Mouse (Mus musculus) stomach, postnatal 0 days (tissue): ENCODE data around the gene Gmds. TPM values are rescaled to one million over a fixed set of nuclear protein-coding genes. Genes with fewer than 3 reads are reported as not detected.

ENCODE experiments used
- ATAC-seq: fragments of 200-750 bp; cut with Nextera tagmentation; 2 replicates; pipeline ENCODE4 v1.8.0; 2017; ENCODE audit not compliant: low FRiP score, low TSS enrichment
- DNase-seq: peaks from one replicate; pipeline ENCODE4 v3.0.0-alpha.2; 2016; ENCODE audit warnings: low spot score
- H3K27ac ChIP-seq: fragments of 300-500 bp; sonication (generic); replicated peaks from 2 replicates; pipeline ENCODE4 v1.5.1; 2014; ENCODE audit warnings: mild to moderate bottlenecking, control low read depth
- H3K27me3 ChIP-seq: fragments of 300-500 bp; sonication (generic); 2 replicates; pipeline ENCODE4 v1.6.1; 2014; ENCODE audit warnings: low read length; ENCODE audit not compliant: control insufficient read depth, insufficient read depth
- H3K36me3 ChIP-seq: fragments of 300-500 bp; sonication (generic); 2 replicates; pipeline ENCODE4 v1.6.1; 2014; ENCODE audit warnings: low read length, mixed read lengths; ENCODE audit not compliant: control insufficient read depth, insufficient read depth
- H3K4me1 ChIP-seq: fragments of 300-500 bp; sonication (generic); replicated peaks from 2 replicates; pipeline ENCODE4 v1.6.1; 2014; ENCODE audit warnings: antibody characterized with exemption; ENCODE audit not compliant: control insufficient read depth, insufficient read depth
- H3K4me2 ChIP-seq: fragments of 300-500 bp; sonication (generic); replicated peaks from 2 replicates; pipeline ENCODE4 v1.6.1; 2014; ENCODE audit warnings: low read depth, mild to moderate bottlenecking, control low read depth, moderate library complexity
- H3K4me3 ChIP-seq: fragments of 300-500 bp; sonication (generic); 2 replicates; pipeline ENCODE4 v1.5.1; 2014; ENCODE audit warnings: low read depth, low read length, control low read depth
- H3K9ac ChIP-seq: fragments of 300-500 bp; sonication (generic); 2 replicates; pipeline ENCODE4 v1.6.1; 2014; ENCODE audit warnings: mild to moderate bottlenecking, low read length, control low read depth, mixed read lengths
- H3K9me3 ChIP-seq: fragments of 300-500 bp; sonication (generic); 2 replicates; pipeline ENCODE4 v1.6.1; 2016; ENCODE audit warnings: low read length; ENCODE audit not compliant: control insufficient read depth
- CTCF ChIP-seq: IDR thresholded peaks from 2 replicates; pipeline ENCODE4 v1.5.1; 2016; ENCODE audit warnings: antibody characterized with exemption, low read depth, mild to moderate bottlenecking, moderate library complexity
- EP300 ChIP-seq: optimal IDR thresholded peaks from 2 replicates; pipeline ENCODE3; 2016; ENCODE audit warnings: antibody characterized with exemption
- WGBS: fragments of 180-500 bp; shearing (Covaris S2); extraction: QIAGEN DNeasy Blood & Tissue Kit; methylation state at CpG from one replicate; pipeline ENCODE4 v1.1.7; 2014; 5-methylcytosine and 5-hydroxymethylcytosine counted together
- polyA plus RNA-seq: library from polyadenylated mRNA; unstranded; fragments of >200 nt; fragmentation: Nextera tagmentation; extraction: Ambion mirVana; gene quantifications from 2 replicates; pipeline ENCODE4 v1.2.1, GENCODE M21; 2015

Gmds gene
- polyA plus RNA-seq, 1 experiment from 2014 or later, result 102 TPM

DNA sequence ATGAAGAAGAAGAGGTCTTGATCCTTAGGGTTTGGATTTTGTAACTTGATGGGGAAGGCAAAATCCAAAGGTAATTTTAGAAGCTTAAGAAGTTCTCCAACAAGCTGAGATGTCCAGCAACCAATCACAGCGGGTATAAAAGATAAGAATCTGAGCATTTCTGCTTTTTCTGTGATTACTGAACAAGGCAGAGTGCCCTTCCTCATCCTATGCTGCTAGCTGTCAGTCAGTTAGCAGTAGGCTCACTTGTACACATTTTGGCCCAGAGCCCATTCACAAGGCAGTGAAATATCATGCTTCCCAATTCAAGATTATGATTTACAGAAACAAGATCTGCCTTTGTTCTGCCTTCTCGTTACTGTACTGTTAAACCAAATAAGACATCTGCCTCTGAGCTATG, 295.8 kb downstream of the Gmds start:
- no peaks in the 10 kb centered on the region for H3K27me3 ChIP-seq
- H3K36me3 ChIP-seq, result no peaks in the 10 kb centered on the region
- H3K4me1 ChIP-seq, result no peaks in the 10 kb centered on the region
- H3K4me3 ChIP-seq, result no peak overlapping the region
- DNase-seq (no peak), ATAC-seq (no peak)
- no peak overlapping the region for H3K9ac ChIP-seq
- WGBS, result 52% methylated on average over 2 of the region's 2 CpGs
- no peak overlapping the region for H3K27ac ChIP-seq
- TF ChIP-seq CTCF, result no peak
- no peak for TF ChIP-seq EP300
- H3K4me2 ChIP-seq, result no peak overlapping the region
- no peaks in the 10 kb centered on the region for H3K9me3 ChIP-seq

DNA sequence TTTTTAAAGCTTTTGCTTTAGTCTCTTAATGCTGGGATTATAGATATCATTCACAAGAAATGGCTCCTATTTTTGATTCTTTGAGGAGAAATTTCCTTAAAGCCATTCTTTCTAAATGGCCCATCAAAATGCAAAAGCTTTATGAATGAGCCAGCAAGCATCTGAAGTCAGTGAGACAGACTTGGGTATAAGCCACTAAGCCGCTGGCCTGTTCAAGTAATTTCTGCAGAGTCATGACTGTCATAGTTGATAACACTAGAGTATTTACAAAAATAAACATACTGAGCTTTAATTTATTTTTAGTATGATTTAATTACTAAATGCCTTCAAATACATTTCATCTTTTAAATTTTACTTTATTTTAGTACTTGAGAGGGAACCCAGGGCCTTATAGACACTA, 297.7 kb downstream of the Gmds start:
- no peak for DNase-seq
- no peak overlapping the region for H3K4me3 ChIP-seq
- no peak overlapping the region for H3K9ac ChIP-seq
- no peak overlapping the region for H3K27ac ChIP-seq
- no peak for ATAC-seq
- no peaks in the 10 kb centered on the region for H3K36me3 ChIP-seq
- no peaks in the 10 kb centered on the region for H3K4me1 ChIP-seq
- TF ChIP-seq EP300 (no peak), CTCF (no peak)
- no peaks in the 10 kb centered on the region for H3K9me3 ChIP-seq
- no peaks in the 10 kb centered on the region for H3K27me3 ChIP-seq
- WGBS, result 83% methylated on average over 1 of the region's 1 CpGs
- H3K4me2 ChIP-seq, result no peak overlapping the region

DNA sequence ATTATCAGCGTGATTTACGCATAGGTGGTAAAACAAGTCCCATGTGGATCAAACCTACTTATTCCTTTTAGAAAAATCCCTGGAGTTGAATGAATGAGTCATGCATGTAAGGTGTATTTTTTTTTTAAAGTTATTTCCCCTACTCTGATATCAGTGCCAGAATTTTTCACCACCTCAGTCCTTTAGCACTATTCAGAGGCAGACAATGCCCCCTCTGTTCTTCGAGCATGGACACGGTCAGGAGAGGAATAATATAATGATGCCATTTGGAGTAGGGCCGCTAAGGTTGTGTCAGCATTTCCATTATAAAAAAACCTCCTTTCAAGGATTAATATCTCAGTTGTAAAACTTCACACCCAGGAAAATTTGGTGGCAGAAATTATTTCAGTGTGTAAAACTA, 301.6 kb downstream of the Gmds start:
- 71% methylated on average over 5 of the region's 5 CpGs for WGBS
- H3K9me3 ChIP-seq, result no peaks in the 10 kb centered on the region
- no peak for ATAC-seq

DNA sequence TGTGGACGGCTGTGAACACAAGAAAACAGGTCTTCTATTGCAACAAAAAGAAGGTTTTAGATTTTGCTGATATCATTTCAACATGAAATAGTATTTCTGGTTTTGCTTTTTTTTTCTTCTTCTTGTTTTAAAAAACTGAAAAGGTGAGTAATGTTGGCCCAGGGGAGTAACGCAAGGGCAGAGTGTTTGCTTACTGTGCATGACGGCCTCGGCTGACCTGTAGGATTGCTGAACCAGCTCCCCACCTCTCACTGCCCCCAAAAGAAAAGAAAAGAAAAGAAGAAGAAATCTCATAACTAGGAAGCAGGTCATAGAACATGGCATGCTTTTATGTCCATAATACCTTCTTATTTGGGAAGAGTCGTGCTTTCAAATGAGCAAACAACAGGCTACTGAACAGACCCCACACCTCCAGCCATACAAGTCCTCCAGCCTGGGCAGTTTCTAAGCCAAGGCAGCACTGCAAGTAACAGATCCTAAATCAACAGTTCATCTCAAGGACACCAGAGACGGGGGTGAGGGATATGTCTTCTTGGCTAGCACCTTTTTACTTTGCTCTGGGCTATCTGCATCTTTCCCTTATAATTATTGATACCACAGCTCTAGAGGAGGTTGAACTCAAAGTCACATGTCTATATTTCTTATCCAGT, 303.6 kb downstream of the Gmds start:
- Histone ChIP-seq H3K4me3 (no peak overlapping the region), H3K9me3 (no peaks in the 10 kb centered on the region), H3K4me2 (no peak overlapping the region), H3K4me1 (no peaks in the 10 kb centered on the region), H3K27me3 (no peaks in the 10 kb centered on the region), H3K9ac (no peak overlapping the region), H3K36me3 (no peaks in the 10 kb centered on the region), H3K27ac (no peak overlapping the region)
- WGBS, result 59% methylated on average over 6 of the region's 6 CpGs
- ATAC-seq (no peak), DNase-seq (no peak)
- TF ChIP-seq EP300, result no peak
- no peak for TF ChIP-seq CTCF

More for the DNA sequence above, 301.6 kb downstream of the Gmds start:
- TF ChIP-seq CTCF (no peak), EP300 (no peak)
- no peak overlapping the region for H3K4me3 ChIP-seq
- H3K4me1 ChIP-seq, result no peaks in the 10 kb centered on the region
- H3K9ac ChIP-seq, result no peak overlapping the region
- no peak overlapping the region for H3K27ac ChIP-seq
- H3K4me2 ChIP-seq, result no peak overlapping the region
- H3K36me3 ChIP-seq, result no peaks in the 10 kb centered on the region
- no peak for DNase-seq
- H3K27me3 ChIP-seq, result no peaks in the 10 kb centered on the region

DNA sequence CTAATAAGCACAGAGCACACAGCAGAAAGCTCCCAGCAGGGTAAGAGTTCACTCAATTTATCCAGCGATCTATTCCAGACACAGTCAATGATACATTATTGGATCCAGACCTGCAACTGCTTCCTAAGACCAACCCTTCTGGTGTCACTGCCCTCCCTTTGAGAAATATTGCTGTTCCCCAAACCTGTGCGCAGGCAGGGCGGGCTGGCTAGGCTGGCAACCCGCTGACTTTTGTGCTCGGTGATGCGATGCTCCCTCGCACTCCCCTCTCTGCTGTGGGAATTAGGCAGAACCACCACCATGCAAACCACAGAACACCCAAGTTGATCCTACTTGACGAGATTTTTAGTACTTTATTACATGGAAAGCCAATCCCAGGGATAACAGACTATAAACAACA, 304.4 kb downstream of the Gmds start:
- Histone ChIP-seq H3K4me1 (no peaks in the 10 kb centered on the region), H3K36me3 (no peaks in the 10 kb centered on the region), H3K27ac (no peak overlapping the region), H3K9me3 (no peaks in the 10 kb centered on the region), H3K4me3 (no peak overlapping the region), H3K4me2 (no peak overlapping the region), H3K27me3 (no peaks in the 10 kb centered on the region), H3K9ac (no peak overlapping the region)
- ATAC-seq (no peak), DNase-seq (no peak)
- 66% methylated on average over 8 of the region's 8 CpGs for WGBS
- TF ChIP-seq CTCF, result no peak
- TF ChIP-seq EP300, result no peak

DNA sequence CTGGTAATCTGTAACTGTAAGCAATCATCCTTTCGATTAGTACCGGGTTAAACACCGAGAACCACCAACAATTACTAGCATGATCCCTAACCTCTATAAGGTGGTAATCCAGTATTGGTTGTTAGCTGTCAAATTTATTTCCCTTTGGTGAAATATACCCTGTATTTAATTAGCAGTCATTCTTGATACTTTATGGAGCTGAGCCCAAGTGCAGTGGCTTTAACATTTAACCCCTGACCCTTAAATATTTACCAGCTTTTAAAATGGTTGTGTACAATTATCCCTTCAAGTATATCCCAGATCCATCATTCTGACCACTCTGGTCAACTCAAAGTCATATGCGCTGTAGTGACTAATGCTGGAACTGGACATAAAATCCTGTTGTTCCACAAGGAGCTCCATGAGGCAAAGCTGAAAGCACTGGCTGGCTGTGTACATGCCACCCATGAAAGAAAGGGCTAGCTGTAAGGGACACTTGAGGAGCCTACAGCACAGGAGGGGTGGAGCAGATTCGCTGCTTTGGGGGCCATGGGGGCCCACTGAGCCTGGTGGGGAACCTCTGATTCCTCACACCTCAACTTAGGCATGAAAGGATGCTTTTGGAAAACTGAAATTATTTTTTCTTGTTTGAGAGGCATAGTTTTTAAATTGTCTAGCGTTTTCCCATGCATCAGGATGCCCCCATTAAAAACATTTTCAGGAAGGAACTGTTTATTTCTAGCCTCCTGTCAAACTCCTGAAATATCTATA, 312.1 kb downstream of the Gmds start:
- TF ChIP-seq EP300, result no peak
- TF ChIP-seq CTCF, result no peak
- no peak overlapping the region for H3K27ac ChIP-seq
- ATAC-seq (no peak), DNase-seq (no peak)
- H3K27me3 ChIP-seq, result no peaks in the 10 kb centered on the region
- H3K9ac ChIP-seq, result no peak overlapping the region
- H3K9me3 ChIP-seq, result no peaks in the 10 kb centered on the region
- H3K4me3 ChIP-seq, result no peak overlapping the region
- H3K4me1 ChIP-seq, result no peaks in the 10 kb centered on the region
- H3K36me3 ChIP-seq, result no peaks in the 10 kb centered on the region
- 58% methylated on average over 6 of the region's 6 CpGs for WGBS
- H3K4me2 ChIP-seq, result no peak overlapping the region
